ENCODE assay signal across 8 mouse cellular contexts in genomic region chr4:41347839-41348238, GRCm38 (mm10). TPM values are rescaled to one million over a fixed set of nuclear protein-coding genes. Genes with fewer than 3 reads are reported as not detected.
DNase-seq lines count a peak whose midpoint lies in the region; ATAC-seq and TF ChIP-seq lines count a peak whose summit lies in the region.

No protein-coding gene starts in this region.

- WGBS in embryonic facial prominence, embryonic 15.5 days: 23% methylated on average over 3 of the region's 5 CpGs
- WGBS in intestine, postnatal 0 days: 17% methylated on average over 5 of the region's 5 CpGs
- 51% methylated on average over 5 of the region's 5 CpGs for whole genome bisulfite sequencing in neural tube, embryonic 15.5 days
- 13% methylated on average over 5 of the region's 5 CpGs for WGBS in thymus, adult 2 months

- peaks cover 6% of the 10 kb centered on the region; the same call in 1 of the 2 replicates for H3K36me3 ChIP-seq in embryonic facial prominence, embryonic 15.5 days
- H3K36me3 ChIP-seq in intestine, postnatal 0 days (ENCODE audit: control insufficient read depth, insufficient read depth): no peaks in the 10 kb centered on the region
- H3K36me3 ChIP-seq in neural tube, embryonic 15.5 days: no peaks in the 10 kb centered on the region
- no peaks in the 10 kb centered on the region for H3K36me3 ChIP-seq in thymus, adult 2 months (ENCODE audit: control insufficient read depth, insufficient read depth, low read length)

- peaks cover 7% of the 10 kb centered on the region; the same call in 1 of the 2 replicates for H3K4me1 ChIP-seq in embryonic facial prominence, embryonic 15.5 days
- H3K4me1 ChIP-seq in intestine, postnatal 0 days (replicated peaks; ENCODE audit: control insufficient read depth, insufficient read depth, low read length): 0 out of 2 replicates have a peak, but pooled peaks cover 2% of the 10 kb centered on the region
- H3K4me1 ChIP-seq in neural tube, embryonic 15.5 days: peaks cover 14% of the 10 kb centered on the region
- H3K4me1 ChIP-seq in thymus, adult 2 months (replicated peaks; ENCODE audit: control insufficient read depth, insufficient read depth, low read length): no peaks in the 10 kb centered on the region

- TF ChIP-seq POLR2A in thymus, adult 2 months (IDR thresholded peaks at IDR 0.05; ENCODE audit: control insufficient read depth, extremely low read depth, insufficient read depth, low read length, poor library complexity): no peak

- peak overlapping the region; percentile 44; the same call in 1 of the 2 replicates for H3K4me2 ChIP-seq in embryonic facial prominence, embryonic 15.5 days (replicated peaks)
- H3K4me2 ChIP-seq in intestine, postnatal 0 days (replicated peaks; ENCODE audit: low read depth): peak overlapping the region; percentile 55
- H3K4me2 ChIP-seq in neural tube, embryonic 15.5 days: peak overlapping the region; percentile 72

- TF ChIP-seq CTCF in left cerebral cortex, adult 2 months (IDR thresholded peaks at IDR 0.05): no peak
- TF ChIP-seq CTCF in intestine, postnatal 0 days (IDR thresholded peaks at IDR 0.05; ENCODE audit: low read depth): no peak
- TF ChIP-seq CTCF in thymus, adult 2 months (IDR thresholded peaks at IDR 0.05; ENCODE audit: borderline replicate concordance, control insufficient read depth, extremely low read depth, insufficient read depth, low read length, poor library complexity): no peak

- no peak for DNase-seq in left cerebral cortex, adult 2 months (ENCODE audit: extremely low spot score in 1 of 2, low spot score in 2 of 2)
- DNase-seq in left cerebral cortex, postnatal 10 days (ENCODE audit: extremely low spot score in 1 of 2, low spot score in 2 of 2): no peak
- no peak for DNase-seq in thymus, adult 2 months
- DNase-seq in thymus, postnatal 0 days (ENCODE audit: low spot score): no peak

- H3K9me3 ChIP-seq in embryonic facial prominence, embryonic 15.5 days (replicated peaks): no peaks in the 10 kb centered on the region
- no peaks in the 10 kb centered on the region for H3K9me3 ChIP-seq in intestine, postnatal 0 days (ENCODE audit: control insufficient read depth)
- H3K9me3 ChIP-seq in neural tube, embryonic 15.5 days (replicated peaks): no peaks in the 10 kb centered on the region

- intact Hi-C loops in left cerebral cortex, adult 2 months (cut with DNase I): no loop called here
- intact Hi-C loops in left cerebral cortex, postnatal 10 days (cut with DNase I): no loop called here

- H3K27ac ChIP-seq in left cerebral cortex, adult 2 months: no peak overlapping the region; the same call in 1 of the 2 replicates
- 0 out of 2 replicates have a peak overlapping the region, but pooled peaks have one; percentile 25 for H3K27ac ChIP-seq in embryonic facial prominence, embryonic 15.5 days (replicated peaks)
- peak overlapping the region; percentile 31; the same call in 1 of the 2 replicates for H3K27ac ChIP-seq in intestine, postnatal 0 days (ENCODE audit: low read depth, low read length)
- 0 out of 2 replicates have a peak overlapping the region, but pooled peaks have one; percentile 11 for H3K27ac ChIP-seq in neural tube, embryonic 15.5 days (replicated peaks)
- H3K27ac ChIP-seq in thymus, adult 2 months (ENCODE audit: control insufficient read depth, insufficient read depth, low read length): no peak overlapping the region

- ATAC-seq in embryonic facial prominence, embryonic 15.5 days (ENCODE audit: insufficient number of reproducible peaks, low FRiP score, low TSS enrichment, low read depth): no peak
- ATAC-seq in intestine, postnatal 0 days: no peak
- ATAC-seq in neural tube, embryonic 15.5 days (ENCODE audit: low FRiP score): no peak
- ATAC-seq in frontal cortex, adult (ENCODE audit: low TSS enrichment): no peak

- H3K9ac ChIP-seq in embryonic facial prominence, embryonic 15.5 days: no peak overlapping the region
- H3K9ac ChIP-seq in intestine, postnatal 0 days (ENCODE audit: low read depth, low read length): no peak overlapping the region
- 0 out of 2 replicates have a peak overlapping the region, but pooled peaks have one; percentile 10 for H3K9ac ChIP-seq in neural tube, embryonic 15.5 days (replicated peaks)

- H3K27me3 ChIP-seq in embryonic facial prominence, embryonic 15.5 days: no peaks in the 10 kb centered on the region
- H3K27me3 ChIP-seq in intestine, postnatal 0 days (replicated peaks; ENCODE audit: control insufficient read depth, insufficient read depth, low read length): no peaks in the 10 kb centered on the region
- no peaks in the 10 kb centered on the region for H3K27me3 ChIP-seq in neural tube, embryonic 15.5 days (replicated peaks)
- no peaks in the 10 kb centered on the region for H3K27me3 ChIP-seq in thymus, adult 2 months (ENCODE audit: control insufficient read depth, insufficient read depth, low read length)

- peak overlapping the region; percentile 84 for H3K4me3 ChIP-seq in left cerebral cortex, adult 2 months
- peak overlapping the region; percentile 61; the same call in 1 of the 2 replicates for H3K4me3 ChIP-seq in embryonic facial prominence, embryonic 15.5 days (replicated peaks)
- peak overlapping the region; percentile 97 for H3K4me3 ChIP-seq in intestine, postnatal 0 days (ENCODE audit: low read depth, low read length)
- peak overlapping the region; percentile 79; the same call in 1 of the 2 replicates for H3K4me3 ChIP-seq in neural tube, embryonic 15.5 days (replicated peaks)
- no peak overlapping the region for H3K4me3 ChIP-seq in thymus, adult 2 months (ENCODE audit: control insufficient read depth, insufficient read depth, low read length)

RNA-seq across cellular contexts. Expression of gene Ubap1, which starts 1.0 kb away (rescaled TPM):
- 10 to 100 TPM; 47.7 to 49.0 TPM for total RNA-seq in left cerebral cortex, adult 2 months (2021)
- total RNA-seq in left cerebral cortex, postnatal 10 days (2021): 10 to 100 TPM; 41.6 to 42.7 TPM
- 54.0 and 54.1 TPM in 2 replicates for polyA plus RNA-seq in embryonic facial prominence, embryonic 15.5 days (2015; fragmentation: Nextera tagmentation; extraction: Ambion mirVana)
- 36.3 and 44.7 TPM in 2 replicates for polyA plus RNA-seq in intestine, postnatal 0 days (2015; fragmentation: Nextera tagmentation; extraction: Ambion mirVana)
- polyA plus RNA-seq in neural tube, embryonic 15.5 days (2015; fragmentation: Nextera tagmentation; extraction: Ambion mirVana): 68.1 and 69.3 TPM in 2 replicates
- 23.1 and 29.2 TPM in 2 replicates for polyA plus RNA-seq in thymus, adult 2 months (2012; rRNA removed)
- polyA plus RNA-seq in thymus, postnatal 0 days (2015; fragmentation: Nextera tagmentation; extraction: Ambion mirVana): 37.2 and 43.2 TPM in 2 replicates

RNA-seq across cellular contexts. Expression of gene Dcaf12, which starts 33.1 kb away (rescaled TPM):
- total RNA-seq in left cerebral cortex, adult 2 months (2021): 10 to 100 TPM; 39.9 to 42.4 TPM
- 10 to 100 TPM; 55.2 to 55.6 TPM for total RNA-seq in left cerebral cortex, postnatal 10 days (2021)
- 59.7 and 60.8 TPM in 2 replicates for polyA plus RNA-seq in embryonic facial prominence, embryonic 15.5 days (2015; fragmentation: Nextera tagmentation; extraction: Ambion mirVana)
- polyA plus RNA-seq in intestine, postnatal 0 days (2015; fragmentation: Nextera tagmentation; extraction: Ambion mirVana): 27.0 and 29.1 TPM in 2 replicates
- polyA plus RNA-seq in neural tube, embryonic 15.5 days (2015; fragmentation: Nextera tagmentation; extraction: Ambion mirVana): 70.7 and 70.8 TPM in 2 replicates
- 37.7 and 42.9 TPM in 2 replicates for polyA plus RNA-seq in thymus, adult 2 months (2012; rRNA removed)
- 53.3 and 54.4 TPM in 2 replicates for polyA plus RNA-seq in thymus, postnatal 0 days (2015; fragmentation: Nextera tagmentation; extraction: Ambion mirVana)

Comparison
In these comparisons a context has a peak if more than half of its experiments do, and no peak if none do; other contexts are left out.
1. H3K27ac ChIP-seq: peak in embryonic facial prominence, embryonic 15.5 days (single experiment), intestine, postnatal 0 days (single experiment) and neural tube, embryonic 15.5 days (single experiment); none in left cerebral cortex, adult 2 months (single experiment) and thymus, adult 2 months (single experiment).
2. Peak in every context shown above with its lines, with median percentiles within 50 percentile points of each other: H3K4me2 ChIP-seq.